Mouse (Mus musculus): ENCODE results near the gene Arhgap1. TPM values are rescaled to one million over a fixed set of nuclear protein-coding genes. Genes with fewer than 3 reads are reported as not detected.
A peak's percentile ranks its signal among the peaks of the same experiment; 100 is the strongest.
"Not testable (repeated sequence)": the region's sequence is repeated elsewhere in the genome, so short reads cannot be mapped to it uniquely, and the experiment has no call there.

Arhgap1 gene
- total RNA-seq (2015) (66.3 and 67.1 TPM in 2 replicates), total RNA-seq (2017) (45.0 and 58.6 TPM in 2 replicates)

GRCm38 (mm10) chr2:91649553-91650359, at the start of gene Arhgap1, which contains the start of gene Zfp408:
TSS of gene Arhgap1 (plus strand) at chr2:91649860.
TSS of gene Zfp408 (minus strand) at chr2:91649791.
- ATAC-seq (replicated peaks; ENCODE audit: poor library complexity), result peak; percentile 91

GRCm38 (mm10) chr2:91600475-91600874, 49.2 kb upstream of the Arhgap1 start:
- no peak for ATAC-seq (replicated peaks; ENCODE audit: poor library complexity)

GRCm38 (mm10) chr2:91602389-91602788, 47.3 kb upstream of the Arhgap1 start:
- ATAC-seq (replicated peaks; ENCODE audit: poor library complexity), result peak; percentile 70

- ATAC-seq (replicated peaks; ENCODE audit: poor library complexity), result not testable (repeated sequence)
These were observed 40.3 kb upstream of the Arhgap1 start for GRCm38 (mm10) chr2:91609370-91609769.

- no peak for ATAC-seq (replicated peaks; ENCODE audit: poor library complexity)
These were observed 27.3 kb upstream of the Arhgap1 start for GRCm38 (mm10) chr2:91622356-91622755.

- ATAC-seq (replicated peaks; ENCODE audit: poor library complexity), result not testable (repeated sequence)
These were observed 26.3 kb upstream of the Arhgap1 start for GRCm38 (mm10) chr2:91623366-91623765.

- no peak for ATAC-seq (replicated peaks; ENCODE audit: poor library complexity)
These were observed 22.2 kb upstream of the Arhgap1 start for GRCm38 (mm10) chr2:91627486-91627885.

- no peak for ATAC-seq (replicated peaks; ENCODE audit: poor library complexity)
These were observed 21.5 kb upstream of the Arhgap1 start for GRCm38 (mm10) chr2:91628171-91628570.

- peak; percentile 70 for ATAC-seq (replicated peaks; ENCODE audit: poor library complexity)
These were observed 20.0 kb upstream of the Arhgap1 start for GRCm38 (mm10) chr2:91629682-91630081.

GRCm38 (mm10) chr2:91630384-91630783, 19.3 kb upstream of the Arhgap1 start:
- no peak for ATAC-seq (replicated peaks; ENCODE audit: poor library complexity)

GRCm38 (mm10) chr2:91631826-91632225, 17.8 kb upstream of the Arhgap1 start:
- ATAC-seq (replicated peaks; ENCODE audit: poor library complexity), result no peak

GRCm38 (mm10) chr2:91632316-91632715, 17.3 kb upstream of the Arhgap1 start:
- no peak for ATAC-seq (replicated peaks; ENCODE audit: poor library complexity)

GRCm38 (mm10) chr2:91633334-91633977, 16.2 kb upstream of the Arhgap1 start:
- no peak for ATAC-seq (replicated peaks; ENCODE audit: poor library complexity)

GRCm38 (mm10) chr2:91634841-91635240, 14.8 kb upstream of the Arhgap1 start:
- ATAC-seq (replicated peaks; ENCODE audit: poor library complexity), result peak; percentile 92

- no peak for ATAC-seq (replicated peaks; ENCODE audit: poor library complexity)
These were observed 14.2 kb upstream of the Arhgap1 start for GRCm38 (mm10) chr2:91635486-91635885.

GRCm38 (mm10) chr2:91636229-91636628, 13.4 kb upstream of the Arhgap1 start, which contains the start of gene F2:
TSS of gene F2 (minus strand) at chr2:91636414.
- no peak for ATAC-seq (replicated peaks; ENCODE audit: poor library complexity)

GRCm38 (mm10) chr2:91636727-91637338, 12.8 kb upstream of the Arhgap1 start:
- ATAC-seq (replicated peaks; ENCODE audit: poor library complexity), result peak; percentile 42

- no peak for ATAC-seq (replicated peaks; ENCODE audit: poor library complexity)
These were observed 10.7 kb upstream of the Arhgap1 start for GRCm38 (mm10) chr2:91638931-91639330.

GRCm38 (mm10) chr2:91642825-91643415, 6.7 kb upstream of the Arhgap1 start:
- ATAC-seq (replicated peaks; ENCODE audit: poor library complexity), result no peak

GRCm38 (mm10) chr2:91644021-91644420, 5.6 kb upstream of the Arhgap1 start:
- ATAC-seq (replicated peaks; ENCODE audit: poor library complexity), result no peak

GRCm38 (mm10) chr2:91645354-91645753, 4.3 kb upstream of the Arhgap1 start:
- ATAC-seq (replicated peaks; ENCODE audit: poor library complexity), result no peak
